Mouse (Mus musculus) liver, embryonic 16.5 days (tissue): Measurements from ENCODE around the gene Camsap3. TPM values are rescaled to one million over a fixed set of nuclear protein-coding genes. Genes with fewer than 3 reads are reported as not detected.

Experiments
- ATAC-seq: fragments of 200-750 bp; cut with Nextera tagmentation; 2 replicates; pipeline ENCODE4 v1.8.0; 2017; ENCODE audit warnings: low read depth, mild to moderate bottlenecking, moderate number of reproducible peaks, moderate library complexity
- H3K27ac ChIP-seq: fragments of 300-500 bp; sonication (generic); 2 replicates; pipeline ENCODE4 v1.5.1; 2014; ENCODE audit warnings: mild to moderate bottlenecking, low read length
- H3K27me3 ChIP-seq: fragments of 300-500 bp; sonication (generic); 2 replicates; pipeline ENCODE4 v1.6.1; 2014; ENCODE audit warnings: low read depth, low read length, mixed read lengths; ENCODE audit not compliant: control insufficient read depth, insufficient read depth
- H3K36me3 ChIP-seq: fragments of 300-500 bp; sonication (generic); 2 replicates; pipeline ENCODE4 v1.6.1; 2014; ENCODE audit warnings: mild to moderate bottlenecking; ENCODE audit not compliant: control insufficient read depth, insufficient read depth
- H3K4me1 ChIP-seq: fragments of 300-500 bp; sonication (generic); 2 replicates; pipeline ENCODE4 v1.6.1; 2014; ENCODE audit warnings: low read depth, low read length, mixed read lengths; ENCODE audit not compliant: control insufficient read depth
- H3K4me2 ChIP-seq: fragments of 300-500 bp; sonication (generic); 2 replicates; pipeline ENCODE4 v1.6.1; 2014; ENCODE audit warnings: low read depth, low read length, mixed read lengths
- H3K4me3 ChIP-seq: fragments of 300-500 bp; sonication (generic); 2 replicates; pipeline ENCODE4 v1.5.1; 2014; ENCODE audit warnings: low read depth, mild to moderate bottlenecking, low read length
- H3K9ac ChIP-seq: fragments of 300-500 bp; sonication (generic); 2 replicates; pipeline ENCODE4 v1.6.1; 2014; ENCODE audit warnings: low read depth, low read length
- H3K9me3 ChIP-seq: fragments of 300-500 bp; sonication (generic); replicated peaks from 2 replicates; pipeline ENCODE4 v1.6.1; 2016; ENCODE audit warnings: low read length; ENCODE audit not compliant: control insufficient read depth
- WGBS: fragments of 180-500 bp; shearing (Covaris S2); extraction: QIAGEN DNeasy Blood & Tissue Kit; methylation state at CpG from one replicate; pipeline ENCODE4 v1.1.7; 2014; ENCODE audit not compliant: insufficient replicate concordance; 5-methylcytosine and 5-hydroxymethylcytosine counted together
- polyA plus RNA-seq: library from polyadenylated mRNA; unstranded; fragments of >200 nt; fragmentation: Nextera tagmentation; extraction: Ambion mirVana; gene quantifications from 2 replicates; pipeline ENCODE4 v1.2.1, GENCODE M21; 2015

Camsap3 gene
- polyA plus RNA-seq, result 1.4 and 2.6 TPM in 2 replicates

DNA sequence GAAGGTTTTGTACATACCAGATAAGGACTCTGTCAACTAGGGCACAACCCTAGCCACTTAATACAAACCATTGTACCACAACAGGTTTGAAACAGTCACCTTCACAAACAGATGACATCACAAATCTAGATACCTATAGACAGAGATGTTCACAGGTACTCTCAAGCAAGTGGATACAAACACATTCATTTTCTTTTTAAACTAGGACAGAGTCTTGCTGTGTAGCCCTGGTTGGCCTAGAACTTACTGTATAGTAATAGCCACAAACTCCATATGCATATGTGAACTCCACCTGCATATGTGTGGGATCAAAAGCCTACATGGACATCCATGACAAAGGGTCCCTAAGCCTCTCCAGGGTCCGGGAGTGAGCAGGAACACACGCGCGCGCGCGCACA is at the start of gene Camsap3:
TSS of gene Camsap3 (plus strand) at position 301 of the 398 bp plus-strand sequence.
- Histone ChIP-seq H3K9ac (peak within 1 kb of the TSS; percentile 72), H3K4me2 (peak within 1 kb of the TSS; percentile 87), H3K4me3 (peak within 1 kb of the TSS; percentile 70), H3K4me1 (peaks cover 19% of the 10 kb centered on the region), H3K27me3 (peaks cover 2% of the 10 kb centered on the region; the same call in 1 of the 2 replicates), H3K9me3 (no peaks in the 10 kb centered on the region), H3K36me3 (no peaks in the 10 kb centered on the region), H3K27ac (peak within 1 kb of the TSS; percentile 74)
- no peak; the same call in 1 of the 2 replicates for ATAC-seq
- WGBS, result 3% methylated on average over 7 of the region's 7 CpGs

DNA sequence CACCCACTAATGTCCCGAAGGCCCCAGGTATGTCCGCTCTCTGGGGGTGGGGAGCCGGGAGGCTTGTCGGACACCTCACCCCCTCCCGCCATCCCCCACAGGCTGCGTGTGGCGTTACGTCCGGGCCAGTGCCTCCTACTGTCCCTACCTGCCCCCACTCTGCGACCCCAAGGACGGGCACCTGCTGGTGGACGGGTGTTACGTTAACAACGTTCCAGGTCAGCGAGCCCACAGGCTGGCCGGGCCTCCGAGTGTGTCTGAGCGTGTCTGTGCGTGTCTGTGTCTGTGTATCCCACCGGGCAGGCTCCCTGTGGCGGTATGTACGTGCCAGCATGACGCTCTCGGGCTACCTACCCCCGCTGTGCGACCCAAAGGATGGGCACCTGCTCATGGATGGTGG is 49.4 kb upstream of the Camsap3 start:
- H3K27ac ChIP-seq, result no peak overlapping the region
- H3K4me3 ChIP-seq, result no peak overlapping the region
- H3K9ac ChIP-seq, result no peak overlapping the region
- H3K36me3 ChIP-seq, result peaks cover 8% of the 10 kb centered on the region; the same call in 1 of the 2 replicates
- 91% methylated on average over 26 of the region's 26 CpGs for WGBS
- peaks cover 12% of the 10 kb centered on the region for H3K4me1 ChIP-seq
- H3K4me2 ChIP-seq, result no peak overlapping the region
- H3K9me3 ChIP-seq, result no peaks in the 10 kb centered on the region
- no peak for ATAC-seq
- H3K27me3 ChIP-seq, result no peaks in the 10 kb centered on the region

DNA sequence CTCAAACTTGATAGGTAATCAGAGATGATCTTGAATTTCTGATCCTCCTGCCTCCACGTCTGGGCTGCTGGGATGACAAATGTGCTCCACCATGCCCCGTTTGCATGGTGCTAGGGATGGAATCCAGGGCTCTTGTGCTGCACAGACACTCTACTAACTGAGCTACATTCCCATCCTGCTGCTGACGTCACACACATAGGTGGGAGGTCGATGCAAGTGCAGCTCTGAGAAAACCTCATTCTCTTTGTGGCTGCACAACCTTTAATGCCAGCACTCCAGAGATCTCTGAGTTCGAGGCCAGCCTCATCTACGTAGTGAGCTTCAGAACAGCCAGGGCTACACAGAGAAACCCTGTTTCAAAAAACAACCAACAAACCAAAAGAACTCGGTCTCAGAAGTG is 47.9 kb upstream of the Camsap3 start:
- H3K27me3 ChIP-seq, result no peaks in the 10 kb centered on the region
- H3K4me1 ChIP-seq, result peaks cover 12% of the 10 kb centered on the region
- ATAC-seq, result no peak
- no peak overlapping the region for H3K4me2 ChIP-seq
- no peak overlapping the region for H3K27ac ChIP-seq
- H3K9ac ChIP-seq, result no peak overlapping the region
- no peak overlapping the region for H3K4me3 ChIP-seq
- H3K9me3 ChIP-seq, result no peaks in the 10 kb centered on the region
- peaks cover 17% of the 10 kb centered on the region for H3K36me3 ChIP-seq
- WGBS, result 70% methylated on average over 7 of the region's 7 CpGs

DNA sequence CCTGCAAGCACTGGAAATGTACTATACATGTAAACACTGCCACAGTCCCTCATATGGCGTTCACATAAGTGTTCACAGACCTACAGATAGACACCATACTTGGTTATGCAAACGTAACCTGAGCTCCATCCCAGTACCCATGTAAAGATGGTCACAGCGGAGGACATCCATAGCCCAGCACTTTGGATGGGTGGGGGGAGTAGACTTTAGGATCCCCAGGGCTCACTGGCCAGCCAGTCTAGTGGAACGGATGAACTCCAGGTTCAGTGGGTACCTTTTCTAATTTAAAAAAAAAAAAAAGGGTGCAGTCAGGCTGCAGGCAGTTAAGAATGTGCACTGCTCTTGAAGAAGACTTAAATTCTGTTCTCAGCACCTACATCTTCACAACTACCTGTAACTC is 47.0 kb upstream of the Camsap3 start:
- Histone ChIP-seq H3K4me2 (no peak overlapping the region), H3K27ac (no peak overlapping the region), H3K4me3 (no peak overlapping the region), H3K9ac (no peak overlapping the region), H3K9me3 (no peaks in the 10 kb centered on the region), H3K4me1 (peaks cover 12% of the 10 kb centered on the region), H3K27me3 (no peaks in the 10 kb centered on the region), H3K36me3 (peaks cover 17% of the 10 kb centered on the region)
- WGBS, result 77% methylated on average over 4 of the region's 4 CpGs
- ATAC-seq, result no peak

DNA sequence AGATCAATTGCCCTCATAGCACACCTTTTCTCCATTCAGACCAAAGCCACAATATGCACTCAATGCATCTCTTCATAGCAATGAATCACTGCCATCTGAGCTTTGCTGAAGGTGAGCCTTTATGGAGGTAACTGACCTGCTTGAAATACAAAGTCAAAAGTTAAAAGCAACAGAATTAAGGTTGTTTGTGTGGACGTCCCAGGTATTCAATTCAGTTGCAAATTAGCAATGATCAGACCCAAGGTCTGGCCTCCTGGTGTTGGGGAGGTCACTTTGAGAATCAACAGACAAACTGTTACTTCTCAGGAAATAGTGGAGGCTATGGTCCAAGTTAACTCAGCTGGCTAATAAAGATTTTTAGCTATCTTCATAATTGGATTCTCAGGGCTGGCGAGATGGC is 40.6 kb upstream of the Camsap3 start:
- WGBS, result 79% methylated on average over 2 of the region's 2 CpGs
- H3K36me3 ChIP-seq, result peaks cover 10% of the 10 kb centered on the region
- no peak for ATAC-seq

DNA sequence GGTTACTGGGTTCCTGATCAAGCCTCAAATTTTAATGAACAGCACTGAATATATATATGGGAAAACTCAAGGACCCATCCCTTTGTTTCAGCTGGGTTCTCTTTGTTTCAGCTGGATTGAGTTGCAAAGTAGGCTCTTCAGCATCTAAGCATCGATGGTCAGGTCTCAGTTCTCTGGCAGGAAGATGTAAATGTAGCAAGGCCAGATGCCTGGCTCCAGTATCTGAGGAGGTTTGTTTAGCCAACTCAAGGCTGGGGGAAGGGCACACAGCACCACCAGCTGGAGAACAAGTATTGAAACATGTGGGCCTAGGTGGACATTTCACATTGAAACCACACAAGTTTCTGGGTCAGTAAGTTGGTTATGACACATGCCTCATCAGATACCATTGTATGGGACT is 34.9 kb upstream of the Camsap3 start:
- 74% methylated on average over 1 of the region's 1 CpGs for WGBS
- no peak overlapping the region for H3K9ac ChIP-seq
- H3K4me3 ChIP-seq, result no peak overlapping the region
- H3K4me1 ChIP-seq, result no peaks in the 10 kb centered on the region
- no peak for ATAC-seq
- H3K27me3 ChIP-seq, result no peaks in the 10 kb centered on the region
- H3K9me3 ChIP-seq, result 0 out of 2 replicates have a peak, but pooled peaks cover 3% of the 10 kb centered on the region
- no peak overlapping the region for H3K4me2 ChIP-seq
- H3K36me3 ChIP-seq, result no peaks in the 10 kb centered on the region
- no peak overlapping the region for H3K27ac ChIP-seq

More for the DNA sequence above, 40.6 kb upstream of the Camsap3 start:
- no peak overlapping the region for H3K4me2 ChIP-seq
- no peak overlapping the region for H3K27ac ChIP-seq
- no peak overlapping the region for H3K4me3 ChIP-seq
- no peaks in the 10 kb centered on the region for H3K27me3 ChIP-seq
- no peaks in the 10 kb centered on the region for H3K9me3 ChIP-seq
- no peaks in the 10 kb centered on the region for H3K4me1 ChIP-seq
- H3K9ac ChIP-seq, result no peak overlapping the region

DNA sequence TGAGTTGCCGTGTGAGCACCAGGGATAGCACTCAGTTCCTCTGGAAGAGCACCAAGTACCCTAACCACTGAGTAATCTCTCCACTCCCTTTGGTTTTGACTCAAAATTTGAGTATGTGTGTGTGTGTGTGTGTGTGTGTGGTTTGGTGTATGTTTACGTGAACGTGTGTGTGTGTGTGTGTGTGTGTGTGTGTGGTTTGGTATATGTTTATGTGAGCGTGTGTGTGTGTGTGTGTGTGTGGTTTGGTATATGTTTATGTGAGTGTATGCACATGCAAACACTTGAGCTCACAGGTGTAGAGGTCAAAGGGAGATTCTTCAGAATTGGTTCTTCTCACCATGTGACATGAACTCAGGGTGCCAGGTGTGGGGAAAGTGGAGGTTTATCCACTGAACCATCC is 31.0 kb upstream of the Camsap3 start:
- no peak overlapping the region for H3K9ac ChIP-seq
- 0 out of 2 replicates have a peak, but pooled peaks cover 3% of the 10 kb centered on the region for H3K9me3 ChIP-seq
- H3K36me3 ChIP-seq, result no peaks in the 10 kb centered on the region
- H3K4me3 ChIP-seq, result no peak overlapping the region
- no peaks in the 10 kb centered on the region for H3K27me3 ChIP-seq
- WGBS, result 49% methylated on average over 4 of the region's 4 CpGs
- no peak overlapping the region for H3K4me2 ChIP-seq
- ATAC-seq, result peak; percentile 77
- H3K27ac ChIP-seq, result no peak overlapping the region
- no peaks in the 10 kb centered on the region for H3K4me1 ChIP-seq

DNA sequence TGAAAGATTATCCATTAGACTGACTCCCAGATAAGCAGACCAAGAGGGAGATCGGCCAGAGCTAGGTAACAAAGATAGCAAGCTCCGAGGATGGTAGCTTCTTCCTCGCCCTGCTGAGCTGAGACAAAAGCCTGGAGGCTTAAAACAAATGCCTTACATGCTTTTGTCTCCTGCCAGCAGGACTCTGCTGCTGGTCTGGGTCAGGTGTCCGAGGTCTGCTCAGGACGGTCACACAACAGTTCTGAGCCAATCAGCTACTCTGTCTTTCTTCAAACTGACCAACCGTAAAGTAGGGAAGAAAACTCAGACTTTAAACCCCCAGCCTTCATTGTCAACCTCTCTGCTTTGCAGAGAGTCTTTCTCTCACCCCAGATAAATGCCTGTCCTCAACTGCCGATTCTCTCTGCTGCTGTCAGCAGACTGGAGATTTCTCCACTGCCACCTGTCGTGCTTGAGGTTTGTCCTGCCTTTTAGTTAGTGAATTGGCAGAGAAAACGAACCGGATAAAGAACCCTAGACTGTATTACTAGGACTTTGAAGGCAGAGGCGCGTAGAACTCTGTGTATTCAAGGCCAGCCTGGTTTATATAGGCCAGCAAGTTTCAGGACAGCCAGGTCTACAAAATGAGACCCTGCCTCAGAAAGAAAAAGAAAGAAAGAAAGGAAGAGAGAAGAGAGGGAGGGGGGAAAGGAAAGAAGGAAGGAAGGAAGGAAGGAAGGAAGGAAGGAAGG is 19.3 kb upstream of the Camsap3 start, which contains the start of gene C330021F23Rik:
TSS of gene C330021F23Rik (plus strand) at position 350 of the 731 bp plus-strand sequence.
- H3K36me3 ChIP-seq, result no peaks in the 10 kb centered on the region
- peak within 1 kb of the TSS; percentile 77 for H3K27ac ChIP-seq
- no peaks in the 10 kb centered on the region for H3K9me3 ChIP-seq
- peak within 1 kb of the TSS; percentile 36 for H3K4me2 ChIP-seq
- no peaks in the 10 kb centered on the region for H3K27me3 ChIP-seq
- peak; percentile 82 for ATAC-seq
- H3K9ac ChIP-seq, result no peak within 1 kb of the TSS
- 10% methylated on average over 12 of the region's 12 CpGs for WGBS
- H3K4me1 ChIP-seq, result peaks cover 6% of the 10 kb centered on the region
- peak within 1 kb of the TSS; percentile 41 for H3K4me3 ChIP-seq

DNA sequence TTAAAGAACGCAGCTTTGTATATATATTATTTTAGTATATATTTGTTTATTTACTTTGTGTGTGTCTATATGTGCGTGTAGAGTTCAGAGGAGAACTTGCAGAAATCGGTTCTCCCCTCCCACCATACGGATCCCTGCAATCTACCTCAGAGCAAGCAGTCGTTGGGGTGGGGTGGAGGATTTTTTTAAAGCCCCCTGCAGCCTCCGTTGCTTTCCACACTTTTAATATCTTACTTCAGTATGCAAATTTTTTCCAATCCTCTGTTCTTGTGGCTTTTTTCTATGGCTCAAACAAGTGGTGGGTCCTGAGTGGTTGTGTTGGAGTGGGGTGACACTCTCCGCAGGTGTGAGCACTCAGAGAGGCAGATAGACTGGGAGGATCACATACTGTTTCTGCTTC is 18.7 kb upstream of the Camsap3 start:
- peak; percentile 65 for ATAC-seq
- WGBS, result 20% methylated on average over 7 of the region's 7 CpGs
- Histone ChIP-seq H3K4me3 (peak overlapping the region; percentile 41), H3K27ac (peak overlapping the region; percentile 43; the same call in 1 of the 2 replicates), H3K9me3 (no peaks in the 10 kb centered on the region), H3K4me2 (peak overlapping the region; percentile 36; the same call in 1 of the 2 replicates), H3K27me3 (no peaks in the 10 kb centered on the region), H3K4me1 (peaks cover 6% of the 10 kb centered on the region), H3K9ac (no peak overlapping the region), H3K36me3 (no peaks in the 10 kb centered on the region)
